Mouse (Mus musculus): Measurements from ENCODE around the gene Bag2. TPM values are rescaled to one million over a fixed set of nuclear protein-coding genes. Genes with fewer than 3 reads are reported as not detected.
A peak's percentile ranks its signal among the peaks of the same experiment; 100 is the strongest.

Gene Bag2
- total and polyA plus RNA-seq, 3 experiments = 74.2 to 88.8 TPM; not detected in 1

DNA sequence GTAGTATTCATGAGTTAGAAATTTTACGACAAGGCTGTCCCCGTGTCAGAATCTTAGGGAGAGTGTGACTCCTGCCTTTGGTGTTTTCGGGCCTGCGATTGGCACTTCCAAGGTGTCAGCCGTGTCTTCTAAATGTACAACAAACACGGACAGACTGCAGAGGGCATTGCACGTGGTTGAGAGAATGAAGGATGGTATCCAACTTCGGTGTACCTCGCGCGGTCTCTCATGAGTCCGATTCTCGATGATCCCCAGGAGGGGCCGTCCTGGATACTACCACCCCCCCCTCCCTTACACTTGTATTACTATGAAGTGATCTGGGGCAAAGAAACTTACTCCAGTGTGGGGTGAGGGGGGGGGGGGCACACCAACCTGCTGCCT is 572 bp downstream of the Bag2 start:
- H3K27me3 ChIP-seq (ENCODE audit: control insufficient read depth in 1 of 2, insufficient read depth in 2 of 2, low read length in 2 of 2) = no peaks in the 10 kb centered on the region
- DNase-seq (ENCODE audit: low read depth, low spot score) = no peak
- H3K27ac ChIP-seq (ENCODE audit: control insufficient read depth, low read depth, low read length) = peak overlapping the region; percentile 75
- no peaks in the 10 kb centered on the region for H3K9me3 ChIP-seq (replicated peaks; ENCODE audit: insufficient read depth, low read length)
- H3K9ac ChIP-seq (ENCODE audit: control insufficient read depth, low read depth, low read length, poor library complexity, severe bottlenecking) = peak overlapping the region; percentile 87
- TF ChIP-seq SIN3A (IDR thresholded peaks at IDR 0.05; ENCODE audit: low read length) = peak; percentile 60
- no peak for TF ChIP-seq TCF12 (IDR thresholded peaks at IDR 0.05; ENCODE audit: low read depth, low read length)
- TF ChIP-seq ZNF384 (IDR thresholded peaks at IDR 0.05; ENCODE audit: low read depth, low read length) = no peak
- peak; percentile 79; the same call in 1 of the 2 replicates for TF ChIP-seq MAX (IDR thresholded peaks at IDR 0.05; ENCODE audit: low read length)
- TF ChIP-seq ETS1 (IDR thresholded peaks at IDR 0.05; ENCODE audit: low read depth, low read length) = 0 out of 2 replicates have a peak, but pooled peaks have one; percentile 4
- TF ChIP-seq POLR2AphosphoS5 (IDR thresholded peaks at IDR 0.05; ENCODE audit: borderline replicate concordance, low read depth, low read length) = no peak
- TF ChIP-seq ZMIZ1 (IDR thresholded peaks at IDR 0.05; ENCODE audit: low read depth, low read length) = no peak
- TF ChIP-seq TBP (IDR thresholded peaks at IDR 0.05; ENCODE audit: low read depth, low read length) = no peak
- no peak for TF ChIP-seq KAT2A (conservative IDR thresholded peaks at IDR 0.05; ENCODE audit: low read depth, low read length)
- TF ChIP-seq MXI1 (IDR thresholded peaks at IDR 0.05; ENCODE audit: low read depth, low read length) = peak; percentile 92
- no peak; the same call in 1 of the 2 replicates for TF ChIP-seq NELFE (IDR thresholded peaks at IDR 0.05; ENCODE audit: low read depth, low read length)
- TF ChIP-seq GATA1 (IDR thresholded peaks at IDR 0.05; ENCODE audit: low read depth, low read length) = no peak
- no peak for TF ChIP-seq CHD2 (IDR thresholded peaks at IDR 0.05; ENCODE audit: low read length)
- peak; percentile 93 for TF ChIP-seq MYC (IDR thresholded peaks at IDR 0.05; ENCODE audit: low read depth, low read length)
- no peak for TF ChIP-seq NRF1 (IDR thresholded peaks at IDR 0.05; ENCODE audit: insufficient read depth, low read depth, low read length, poor library complexity, severe bottlenecking)
- no peak for TF ChIP-seq MEF2A (IDR thresholded peaks at IDR 0.05; ENCODE audit: extremely low read depth, insufficient replicate concordance, low read depth, low read length, poor library complexity, severe bottlenecking)
- TF ChIP-seq POLR2A (IDR thresholded peaks at IDR 0.05; ENCODE audit: control insufficient read depth in 1 of 2, insufficient read depth in 1 of 2, low read depth in 1 of 2, low read length in 2 of 2, poor library complexity in 1 of 2) = no peak
- TF ChIP-seq CHD1 (IDR thresholded peaks at IDR 0.05; ENCODE audit: low read depth, low read length) = no peak
- no peak for TF ChIP-seq BHLHE40 (IDR thresholded peaks at IDR 0.05; ENCODE audit: borderline replicate concordance, low read depth, low read length)
- TF ChIP-seq EP300 (IDR thresholded peaks at IDR 0.05; ENCODE audit: low read depth in 1 of 2, low read length in 2 of 2) = no peak
- TF ChIP-seq USF2 (IDR thresholded peaks at IDR 0.05; ENCODE audit: borderline replicate concordance in 1 of 2, insufficient read depth in 1 of 2, low read depth in 1 of 2, low read length in 2 of 2) = no peak
- H3K4me3 ChIP-seq (ENCODE audit: control insufficient read depth in 1 of 2, insufficient read depth in 1 of 2, low read depth in 2 of 2, low read length in 2 of 2) = peak overlapping the region; percentile 77 to 78
- peaks cover 2 to 24% of the 10 kb centered on the region in 2 experiments for H3K36me3 ChIP-seq (ENCODE audit: control insufficient read depth in 1 of 2, insufficient read depth in 2 of 2, low read length in 2 of 2)
- H3K79me2 ChIP-seq (ENCODE audit: control insufficient read depth, insufficient read depth, low read length, poor library complexity) = peaks cover 53% of the 10 kb centered on the region
- H3K4me1 ChIP-seq (ENCODE audit: control insufficient read depth in 1 of 2, insufficient read depth in 2 of 2, low read length in 2 of 2) = peaks cover 7 to 19% of the 10 kb centered on the region in 2 experiments

All from MEL (cell line).